Comparison of ENCODE assay signal across 8 mouse cellular contexts in genomic region chr15:6742337-6743025, GRCm38 (mm10). TPM values are rescaled to one million over a fixed set of nuclear protein-coding genes. Genes with fewer than 3 reads are reported as not detected.
A peak's percentile ranks its signal among the peaks of the same experiment; 100 is the strongest.
DNase-seq lines count a peak whose midpoint lies in the region.
"Had no signal": no experiment of that assay in that cellular context is flagged by ENCODE, and none has a peak within 500 bp of the region (broad histone marks: within the 10 kb centered on the region; RNA-seq: fewer than 3 reads in every experiment).

No protein-coding gene starts in this region.

- DNase-seq in Muller cell, postnatal 12 days (ENCODE audit: inconsistent ontology term), result peak; percentile 56
- peak; percentile 58 for DNase-seq in adrenal gland, postnatal 14 days
- DNase-seq in heart, adult 9 months (ENCODE audit: low spot score in 2 of 2), result peak; percentile 15 to 39
- DNase-seq in heart, postnatal 25 days (ENCODE audit: low spot score), result peak; percentile 4
- no peak for DNase-seq in urinary bladder, postnatal 10 days (ENCODE audit: low spot score)
- no peak for DNase-seq in yolk sac, embryonic 10.5 days (ENCODE audit: low spot score)
- DNase-seq in ovary, postnatal 36 days (ENCODE audit: low spot score), result no peak
- DNase-seq: cerebellum, adult 2 months had no signal

- intact Hi-C loops in heart, postnatal 25 days (cut with DNase I), result no loop called here

RNA-seq across cellular contexts. Expression of gene Rictor, which starts 34.3 kb away (rescaled TPM):
- total RNA-seq in adrenal gland, postnatal 14 days (2021), result 25.9 and 26.2 TPM in 2 replicates
- total RNA-seq in heart, postnatal 25 days (2021), result 10 to 100 TPM; 12.0 to 13.7 TPM

Comparison
In these comparisons a context has a peak if more than half of its experiments do, and no peak if none do; other contexts are left out.
1. DNase-seq: peak in Muller cell, postnatal 12 days (single experiment), adrenal gland, postnatal 14 days (single experiment), heart, adult 9 months (2 of 2) and heart, postnatal 25 days (single experiment); none in urinary bladder, postnatal 10 days (single experiment), yolk sac, embryonic 10.5 days (single experiment) and ovary, postnatal 36 days (single experiment).